Mouse (Mus musculus) C2C12 (cell line): Measurements from ENCODE around the gene Slc36a1.

Experiments
- CEBPB ChIP-seq: IDR thresholded peaks from one replicate; pipeline ENCODE4 v1.6.1; 2011; ENCODE audit warnings: low read depth, mild to moderate bottlenecking, control low read depth, moderate library complexity
- CTCF ChIP-seq: IDR thresholded peaks from one replicate; pipeline ENCODE4 v1.5.1; 2011; ENCODE audit not compliant: control insufficient read depth, insufficient read depth, insufficient read length
- FOSL1 ChIP-seq: IDR thresholded peaks from one replicate; pipeline ENCODE4 v1.8.0; 2011; ENCODE audit warnings: mild to moderate bottlenecking, low read length; ENCODE audit not compliant: poor library complexity, insufficient read depth, severe bottlenecking
- MAX ChIP-seq: IDR thresholded peaks from one replicate; pipeline ENCODE4 v1.6.1; 2011; ENCODE audit warnings: mild to moderate bottlenecking, control low read depth
- MYOD1 ChIP-seq: IDR thresholded peaks from one replicate; pipeline ENCODE4 v1.6.1; 2011; ENCODE audit warnings: low read depth; ENCODE audit not compliant: control insufficient read depth, insufficient read length
- MYOG ChIP-seq: IDR thresholded peaks from one replicate; pipeline ENCODE4 v1.6.1; 2011; ENCODE audit not compliant: control insufficient read depth, insufficient read length; ENCODE audit errors: extremely low read depth
- USF1 ChIP-seq: IDR thresholded peaks from one replicate; pipeline ENCODE4 v1.6.1; 2011; ENCODE audit warnings: low read depth, mild to moderate bottlenecking, control low read depth, moderate library complexity

DNA sequence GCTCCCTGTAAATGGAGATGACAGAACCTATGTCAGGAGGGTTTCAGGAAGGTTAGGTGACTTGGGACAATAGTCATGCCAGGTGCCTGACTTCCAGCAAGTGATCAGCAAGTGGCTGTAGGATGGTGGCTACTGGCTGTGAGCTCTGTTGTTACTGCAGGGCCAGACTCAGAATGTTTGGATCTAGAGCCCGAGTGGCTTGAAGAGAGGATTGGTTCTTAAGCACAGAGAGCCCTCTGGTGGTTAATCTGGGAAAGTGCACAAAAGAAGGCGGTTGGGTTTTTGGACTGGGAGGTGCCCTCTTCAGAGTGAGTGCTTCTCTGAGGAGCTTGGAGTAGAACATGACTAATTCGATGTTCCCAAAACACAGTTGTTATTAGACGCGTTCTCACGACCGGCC is 36.4 kb downstream of the Slc36a1 start:
- TF ChIP-seq CTCF (no peak), MYOG (no peak), MAX (no peak), USF1 (no peak), MYOD1 (no peak), CEBPB (no peak), FOSL1 (no peak)
